Mouse (Mus musculus) midbrain, embryonic 11.5 days (tissue): ENCODE results near the gene Cadm4. TPM values are rescaled to one million over a fixed set of nuclear protein-coding genes. Genes with fewer than 3 reads are reported as not detected.
"Not testable (repeated sequence)": the region's sequence is repeated elsewhere in the genome, so short reads cannot be mapped to it uniquely, and the experiment has no call there.

ENCODE experiments used
- ATAC-seq: fragments of 200-750 bp; cut with Nextera tagmentation; 2 replicates; pipeline ENCODE4 v1.8.0; 2017; ENCODE audit warnings: moderate TSS enrichment, moderate library complexity; ENCODE audit not compliant: low FRiP score
- DNase-seq: peaks from one replicate; pipeline ENCODE4 v3.0.0; 2015; ENCODE audit warnings: low spot score; ENCODE audit errors: missing footprints
- H3K27ac ChIP-seq: fragments of 300-500 bp; sonication (generic); 2 replicates; pipeline ENCODE4 v1.5.1; 2014; ENCODE audit warnings: low read depth, low read length
- H3K27me3 ChIP-seq: fragments of 300-500 bp; sonication (generic); 2 replicates; pipeline ENCODE4 v1.6.1; 2014; ENCODE audit warnings: mild to moderate bottlenecking, low read length, moderate library complexity, mixed read lengths; ENCODE audit not compliant: control insufficient read depth, insufficient read depth
- H3K36me3 ChIP-seq: fragments of 300-500 bp; sonication (generic); 2 replicates; pipeline ENCODE4 v1.6.1; 2014; ENCODE audit warnings: mild to moderate bottlenecking, low read length, moderate library complexity, mixed read lengths; ENCODE audit not compliant: control insufficient read depth, insufficient read depth
- H3K4me1 ChIP-seq: fragments of 300-500 bp; sonication (generic); 2 replicates; pipeline ENCODE4 v1.6.1; 2014; ENCODE audit warnings: low read length; ENCODE audit not compliant: control insufficient read depth, insufficient read depth
- H3K4me2 ChIP-seq: fragments of 300-500 bp; sonication (generic); 2 replicates; pipeline ENCODE4 v1.6.1; 2014; ENCODE audit warnings: mild to moderate bottlenecking, moderate library complexity
- H3K4me3 ChIP-seq: fragments of 300-500 bp; sonication (generic); 2 replicates; pipeline ENCODE4 v1.5.1; 2014; ENCODE audit warnings: low read depth, low read length
- H3K9ac ChIP-seq: fragments of 300-500 bp; sonication (generic); 2 replicates; pipeline ENCODE4 v1.6.1; 2014; ENCODE audit warnings: low read length
- H3K9me3 ChIP-seq: fragments of 300-500 bp; sonication (generic); 2 replicates; pipeline ENCODE4 v1.6.1; 2016; ENCODE audit warnings: low read length; ENCODE audit not compliant: control insufficient read depth
- WGBS: fragments of 180-500 bp; shearing (Covaris S2); extraction: QIAGEN DNeasy Blood & Tissue Kit; methylation state at CpG from one replicate; pipeline ENCODE4 v1.1.7; 2014; 5-methylcytosine and 5-hydroxymethylcytosine counted together
- polyA plus RNA-seq: library from polyadenylated mRNA; unstranded; fragments of >200 nt; fragmentation: Nextera tagmentation; extraction: Ambion mirVana; gene quantifications from 2 replicates; pipeline ENCODE4 v1.2.1, GENCODE M21; 2014

The Cadm4 gene
- polyA plus RNA-seq, 1 experiment from 2014 or later, result 6.6 TPM

GRCm38 (mm10) chr7:24517654-24518053, 35.8 kb downstream of the Cadm4 start:
- H3K4me2 ChIP-seq, result no peak overlapping the region
- 55% methylated on average over 6 of the region's 6 CpGs for WGBS
- H3K9ac ChIP-seq, result no peak overlapping the region
- no peak overlapping the region for H3K27ac ChIP-seq
- H3K27me3 ChIP-seq, result no peaks in the 10 kb centered on the region
- peaks cover 5% of the 10 kb centered on the region for H3K36me3 ChIP-seq
- no peaks in the 10 kb centered on the region for H3K4me1 ChIP-seq
- ATAC-seq, result no peak
- no peaks in the 10 kb centered on the region for H3K9me3 ChIP-seq
- no peak overlapping the region for H3K4me3 ChIP-seq
- no peak for DNase-seq

DNA sequence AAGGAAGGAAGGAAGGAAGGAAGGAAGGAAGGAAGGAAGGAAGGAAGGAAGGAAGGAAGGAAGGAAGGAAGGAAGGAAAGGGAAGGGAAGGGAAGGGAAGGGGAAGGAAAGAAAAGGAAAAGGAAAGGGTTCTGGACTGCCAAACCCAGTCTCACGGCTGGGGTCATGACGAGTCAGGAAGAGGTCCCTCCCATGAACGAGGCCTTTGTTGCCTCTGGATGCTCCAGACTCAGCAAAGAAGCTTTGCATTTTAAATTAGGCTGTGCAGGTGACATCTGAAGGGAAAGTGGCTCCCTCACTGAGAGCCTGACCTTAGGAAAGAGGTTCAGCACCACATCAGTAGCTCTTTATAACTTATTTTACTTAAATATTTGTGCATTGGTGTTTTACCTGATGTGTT, 37.3 kb downstream of the Cadm4 start:
- no peak overlapping the region for H3K9ac ChIP-seq
- H3K27ac ChIP-seq, result no peak overlapping the region
- WGBS, result 14% methylated on average over 3 of the region's 3 CpGs
- no peak overlapping the region for H3K4me2 ChIP-seq
- ATAC-seq (no peak), DNase-seq (no peak)
- no peak overlapping the region for H3K4me3 ChIP-seq
- H3K36me3 ChIP-seq, result peaks cover 5% of the 10 kb centered on the region
- no peaks in the 10 kb centered on the region for H3K9me3 ChIP-seq
- H3K27me3 ChIP-seq, result no peaks in the 10 kb centered on the region
- no peaks in the 10 kb centered on the region for H3K4me1 ChIP-seq

- not testable (repeated sequence) for H3K9me3 ChIP-seq, H3K36me3 ChIP-seq, H3K27me3 ChIP-seq, ATAC-seq, DNase-seq, H3K27ac ChIP-seq, H3K4me1 ChIP-seq, H3K9ac ChIP-seq, H3K4me3 ChIP-seq, H3K4me2 ChIP-seq
- WGBS, result 91% methylated on average over 9 of the region's 10 CpGs
These were observed 38.2 kb downstream of the Cadm4 start for GRCm38 (mm10) chr7:24520054-24520453.

DNA sequence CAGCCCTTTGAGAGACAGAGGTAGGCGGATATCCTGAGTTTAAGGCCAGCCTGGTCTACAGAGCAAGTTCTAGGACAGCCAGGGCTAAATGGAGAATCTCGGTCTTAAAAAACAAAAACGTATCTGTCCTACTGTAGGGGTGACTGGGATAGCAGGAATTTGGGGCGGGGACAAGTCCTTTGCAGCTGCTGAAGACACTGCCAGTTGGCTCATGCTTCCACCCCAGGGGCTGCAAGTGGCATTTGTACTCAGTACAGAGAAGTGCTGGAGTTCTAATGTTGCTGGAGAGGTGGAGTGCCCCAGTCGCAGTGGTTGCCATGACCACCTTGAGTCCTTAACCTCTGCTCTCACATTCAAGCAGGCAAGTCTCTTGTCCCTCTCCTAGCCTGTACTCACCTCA, 41.0 kb downstream of the Cadm4 start:
- DNase-seq, result no peak
- no peak overlapping the region for H3K4me3 ChIP-seq
- H3K27ac ChIP-seq, result no peak overlapping the region
- no peak for ATAC-seq
- no peak overlapping the region for H3K4me2 ChIP-seq
- 63% methylated on average over 5 of the region's 5 CpGs for WGBS
- no peaks in the 10 kb centered on the region for H3K27me3 ChIP-seq
- no peaks in the 10 kb centered on the region; the same call in 1 of the 2 replicates for H3K36me3 ChIP-seq
- H3K9me3 ChIP-seq, result no peaks in the 10 kb centered on the region
- no peaks in the 10 kb centered on the region for H3K4me1 ChIP-seq
- H3K9ac ChIP-seq, result no peak overlapping the region

DNA sequence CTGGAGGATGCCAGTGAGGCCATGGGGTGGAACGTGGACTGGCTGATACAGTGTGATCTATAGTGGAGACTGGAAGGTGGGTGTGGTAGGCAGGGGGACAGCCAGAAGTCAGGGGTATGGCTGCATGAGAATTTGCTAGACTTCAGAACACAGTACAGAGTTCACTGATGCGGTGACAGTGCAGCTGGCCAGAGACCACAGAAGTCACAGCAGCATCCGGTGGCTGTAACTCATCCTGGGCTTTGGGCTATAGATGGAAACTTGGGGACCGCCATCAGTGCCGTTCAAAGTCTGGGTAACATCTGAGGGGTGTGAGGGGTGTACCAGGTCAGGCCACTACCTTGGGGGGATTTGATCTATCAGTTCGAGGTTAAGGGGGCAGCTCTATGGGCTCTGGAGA, 41.9 kb downstream of the Cadm4 start:
- Histone ChIP-seq H3K9me3 (no peaks in the 10 kb centered on the region), H3K4me2 (no peak overlapping the region), H3K4me1 (no peaks in the 10 kb centered on the region), H3K4me3 (no peak overlapping the region), H3K27ac (no peak overlapping the region), H3K36me3 (no peaks in the 10 kb centered on the region), H3K9ac (no peak overlapping the region), H3K27me3 (no peaks in the 10 kb centered on the region)
- no peak for DNase-seq
- ATAC-seq, result no peak
- WGBS, result 89% methylated on average over 6 of the region's 6 CpGs

DNA sequence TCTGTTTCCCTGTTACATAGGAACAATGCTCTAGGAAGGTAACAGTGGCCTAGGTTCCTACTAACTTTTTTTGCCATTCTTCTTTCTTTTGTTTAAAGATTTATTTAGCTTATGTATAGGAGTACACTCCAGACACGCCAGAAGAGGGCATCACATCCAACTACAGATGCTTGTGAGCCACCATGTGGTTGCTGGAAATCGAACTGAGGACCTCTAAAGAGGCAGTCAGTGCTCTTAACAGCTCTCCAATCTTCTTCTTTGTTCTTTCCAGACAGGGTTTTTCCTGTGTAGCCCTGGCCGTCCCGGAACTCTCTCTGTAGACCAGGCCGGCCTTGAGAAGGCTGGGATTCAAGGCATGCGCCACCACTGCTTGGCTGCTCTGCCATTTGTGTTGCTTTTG, 43.2 kb downstream of the Cadm4 start:
- Histone ChIP-seq H3K4me1 (peaks cover 5% of the 10 kb centered on the region), H3K27ac (no peak overlapping the region), H3K4me2 (no peak overlapping the region), H3K36me3 (no peaks in the 10 kb centered on the region), H3K9me3 (no peaks in the 10 kb centered on the region), H3K27me3 (no peaks in the 10 kb centered on the region), H3K9ac (no peak overlapping the region), H3K4me3 (no peak overlapping the region)
- no peak for ATAC-seq
- WGBS, result 84% methylated on average over 6 of the region's 6 CpGs
- no peak for DNase-seq

GRCm38 (mm10) chr7:24525686-24526420, 44.0 kb downstream of the Cadm4 start:
- Histone ChIP-seq H3K4me1 (peaks cover 5% of the 10 kb centered on the region), H3K9ac (no peak overlapping the region), H3K27me3 (no peaks in the 10 kb centered on the region), H3K36me3 (no peaks in the 10 kb centered on the region), H3K9me3 (no peaks in the 10 kb centered on the region), H3K4me2 (no peak overlapping the region), H3K4me3 (no peak overlapping the region), H3K27ac (no peak overlapping the region)
- DNase-seq, result no peak
- no peak for ATAC-seq
- 91% methylated on average over 12 of the region's 12 CpGs for WGBS

DNA sequence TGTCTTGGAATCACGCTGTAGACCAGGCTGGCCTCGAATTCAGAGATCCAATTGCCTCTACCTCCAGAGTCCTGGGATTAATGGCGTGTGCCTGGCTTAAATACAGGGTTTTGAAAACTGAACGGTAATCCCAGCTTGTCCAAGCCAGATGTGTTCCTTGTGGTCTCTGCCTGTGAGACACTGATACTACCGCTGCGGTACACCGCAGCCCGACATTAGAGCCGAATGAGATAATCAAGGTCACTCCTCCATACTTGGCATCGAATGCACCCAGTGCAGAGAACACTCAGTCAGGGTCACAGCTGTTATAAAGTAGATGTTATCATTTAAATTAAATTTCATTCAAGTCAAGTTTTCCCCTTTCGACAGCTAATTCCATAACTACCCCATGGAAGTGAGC, 47.0 kb downstream of the Cadm4 start:
- H3K4me3 ChIP-seq, result no peak overlapping the region
- ATAC-seq, result no peak
- peaks cover 18% of the 10 kb centered on the region for H3K4me1 ChIP-seq
- peaks cover 8% of the 10 kb centered on the region for H3K27me3 ChIP-seq
- no peak for DNase-seq
- peaks cover 3% of the 10 kb centered on the region; the same call in 1 of the 2 replicates for H3K36me3 ChIP-seq
- H3K27ac ChIP-seq, result no peak overlapping the region
- H3K9ac ChIP-seq, result no peak overlapping the region
- H3K4me2 ChIP-seq, result no peak overlapping the region
- no peaks in the 10 kb centered on the region for H3K9me3 ChIP-seq
- 92% methylated on average over 11 of the region's 11 CpGs for WGBS

DNA sequence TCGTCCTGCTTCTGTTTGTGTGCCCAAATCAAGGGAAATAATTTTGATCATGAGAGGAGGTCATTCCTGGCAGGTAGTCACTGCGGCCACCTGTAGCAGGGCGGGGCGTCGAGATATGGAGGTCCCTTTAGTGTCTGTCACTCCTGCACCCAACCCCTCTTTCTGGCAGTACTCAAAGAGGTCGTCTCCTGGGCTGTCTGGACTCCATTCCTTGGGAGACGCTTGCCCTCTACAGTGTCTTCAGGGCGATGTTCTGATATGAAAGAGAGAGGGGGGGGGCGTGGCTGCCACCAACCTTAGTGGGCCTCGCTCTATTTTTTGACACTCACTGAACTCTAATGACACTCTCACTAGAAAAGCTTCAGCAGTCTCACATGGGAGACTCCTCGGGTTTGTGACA, 47.8 kb downstream of the Cadm4 start:
- Histone ChIP-seq H3K36me3 (peaks cover 3% of the 10 kb centered on the region; the same call in 1 of the 2 replicates), H3K4me2 (peak overlapping the region; percentile 76), H3K9me3 (no peaks in the 10 kb centered on the region), H3K9ac (peak overlapping the region; percentile 75), H3K4me3 (peak overlapping the region; percentile 53), H3K27me3 (peaks cover 12% of the 10 kb centered on the region), H3K27ac (0 out of 2 replicates have a peak overlapping the region, but pooled peaks have one; percentile 67), H3K4me1 (peaks cover 20% of the 10 kb centered on the region)
- ATAC-seq, result no peak
- DNase-seq, result no peak
- WGBS, result 58% methylated on average over 11 of the region's 11 CpGs
